Mouse (Mus musculus): ENCODE measurements around the gene Gm884. TPM values are rescaled to one million over a fixed set of nuclear protein-coding genes. Genes with fewer than 3 reads are reported as not detected.

Gene Gm884
- not detected in 2 replicates for polyA plus RNA-seq (2012; ENCODE audit: low replicate concordance)

GRCm38 (mm10) chr11:103621040-103621439, at the start of gene Gm884:
Gm884 (minus strand) TSS chr11:103621140.

GRCm38 (mm10) chr11:103649301-103649982, 28.5 kb upstream of the Gm884 start, which contains the start of gene Rprml:
Rprml (plus strand) TSS chr11:103649570.

GRCm38 (mm10) chr11:103638790-103639189, 17.9 kb upstream of the Gm884 start, which contains the start of gene Lyzl6:
Lyzl6 (minus strand) TSS chr11:103638890.

GRCm38 (mm10) chr11:103504497-103504896, 116.4 kb downstream of the Gm884 start, which contains the start of gene Lrrc37a:
Lrrc37a (minus strand) TSS chr11:103504597.

Other genes starting within 250 kb of the Gm884 start
- 34.7 and 35.3 TPM in 2 replicates for gene Plekhm1, start 208.5 kb downstream of the Gm884 start, polyA plus RNA-seq (2012; ENCODE audit: low replicate concordance)
- 0.01 TPM in 1 of 2 replicates, not detected in the other for gene Lrrc37a, start 116.5 kb downstream of the Gm884 start, polyA plus RNA-seq (2012; ENCODE audit: low replicate concordance)
- not detected in 2 replicates for gene Lyzl6, start 17.8 kb upstream of the Gm884 start, polyA plus RNA-seq (2012; ENCODE audit: low replicate concordance)
- gene Rprml, start 28.4 kb upstream of the Gm884 start, polyA plus RNA-seq (2012; ENCODE audit: low replicate concordance): 0.20 and 0.27 TPM in 2 replicates
- 7.1 and 18.5 TPM in 2 replicates for gene Gosr2, start 76.8 kb upstream of the Gm884 start, polyA plus RNA-seq (2012; ENCODE audit: low replicate concordance)
- 0.03 TPM in 1 of 2 replicates, not detected in the other for gene Wnt9b, start 128.7 kb upstream of the Gm884 start, polyA plus RNA-seq (2012; ENCODE audit: low replicate concordance)
- gene Wnt3, start 153.0 kb upstream of the Gm884 start, polyA plus RNA-seq (2012; ENCODE audit: low replicate concordance): 0.40 and 0.73 TPM in 2 replicates

All from hematopoietic multipotent progenitor cell, adult 10-12 weeks (in vitro differentiated cells).